14 mouse cellular contexts compared by ENCODE assay signal in genomic region chr7:74683979-74684378, GRCm38 (mm10).
DNase-seq lines count a peak whose midpoint lies in the region; ATAC-seq and TF ChIP-seq lines count a peak whose summit lies in the region.
"Had no signal": no experiment of that assay in that cellular context is flagged by ENCODE, and none has a peak within 500 bp of the region (broad histone marks: within the 10 kb centered on the region; RNA-seq: fewer than 3 reads in every experiment).

No protein-coding gene starts in this region.

- no peak overlapping the region for H3K27ac ChIP-seq in kidney, embryonic 15.5 days
- H3K27ac ChIP-seq in midbrain, postnatal 0 days (ENCODE audit: low read depth, low read length), result no peak overlapping the region
- no peak overlapping the region for H3K27ac ChIP-seq in forebrain, postnatal 0 days (ENCODE audit: low read depth, low read length)
- H3K27ac ChIP-seq: heart, embryonic 13.5 days; neural tube, embryonic 15.5 days had no signal

- no peak for ATAC-seq in kidney, embryonic 15.5 days (replicated peaks; ENCODE audit: low FRiP score)
- ATAC-seq in midbrain, postnatal 0 days (ENCODE audit: low FRiP score), result no peak
- ATAC-seq in forebrain, postnatal 0 days, result no peak
- ATAC-seq: intestine, embryonic 16.5 days had no signal

- H3K4me3 ChIP-seq in kidney, embryonic 15.5 days (replicated peaks), result no peak overlapping the region
- no peak overlapping the region for H3K4me3 ChIP-seq in midbrain, postnatal 0 days (ENCODE audit: low read depth, low read length)
- H3K4me3 ChIP-seq in forebrain, postnatal 0 days (ENCODE audit: low read depth, low read length), result no peak overlapping the region
- H3K4me3 ChIP-seq: heart, embryonic 13.5 days; neural tube, embryonic 15.5 days had no signal

- no peaks in the 10 kb centered on the region for H3K4me1 ChIP-seq in kidney, embryonic 15.5 days
- no peaks in the 10 kb centered on the region for H3K4me1 ChIP-seq in midbrain, postnatal 0 days (ENCODE audit: insufficient read depth, low read length)
- H3K4me1 ChIP-seq in forebrain, postnatal 0 days (ENCODE audit: insufficient read depth), result no peaks in the 10 kb centered on the region
- H3K4me1 ChIP-seq: heart, embryonic 13.5 days had no signal

- TF ChIP-seq CTCF in midbrain, postnatal 0 days (IDR thresholded peaks at IDR 0.05), result no peak
- no peak for TF ChIP-seq CTCF in forebrain, postnatal 0 days (IDR thresholded peaks at IDR 0.05; ENCODE audit: low read depth)

- no peaks in the 10 kb centered on the region for H3K9me3 ChIP-seq in kidney, embryonic 15.5 days (replicated peaks)
- no peaks in the 10 kb centered on the region for H3K9me3 ChIP-seq in midbrain, postnatal 0 days (ENCODE audit: low read length)
- H3K9me3 ChIP-seq in forebrain, postnatal 0 days (ENCODE audit: low read length), result no peaks in the 10 kb centered on the region
- H3K9me3 ChIP-seq: heart, embryonic 13.5 days; neural tube, embryonic 15.5 days had no signal

- WGBS in kidney, embryonic 15.5 days, result 85% methylated on average over 2 of the region's 2 CpGs
- 73% methylated on average over 2 of the region's 2 CpGs for WGBS in midbrain, postnatal 0 days
- WGBS in forebrain, postnatal 0 days, result 88% methylated on average over 2 of the region's 2 CpGs

- no peak overlapping the region for H3K9ac ChIP-seq in kidney, embryonic 15.5 days
- no peak overlapping the region for H3K9ac ChIP-seq in midbrain, postnatal 0 days (replicated peaks; ENCODE audit: low read length, poor library complexity, severe bottlenecking)
- no peak overlapping the region for H3K9ac ChIP-seq in forebrain, postnatal 0 days
- H3K9ac ChIP-seq: heart, embryonic 13.5 days; neural tube, embryonic 15.5 days had no signal

- no peaks in the 10 kb centered on the region for H3K36me3 ChIP-seq in kidney, embryonic 15.5 days
- no peaks in the 10 kb centered on the region for H3K36me3 ChIP-seq in midbrain, postnatal 0 days (ENCODE audit: insufficient read depth, low read length)
- H3K36me3 ChIP-seq in forebrain, postnatal 0 days (ENCODE audit: insufficient read depth), result no peaks in the 10 kb centered on the region
- H3K36me3 ChIP-seq: heart, embryonic 13.5 days; neural tube, embryonic 15.5 days had no signal

- DNase-seq in kidney, adult 11 months, result peak; percentile 29
- peak; percentile 12 for DNase-seq in Muller cell, postnatal 12 days (ENCODE audit: inconsistent ontology term)
- DNase-seq in heart, adult 9 months (ENCODE audit: low spot score in 2 of 2), result peak; percentile 53 to 77
- peak; percentile 20 for DNase-seq in lung, postnatal 14 days
- DNase-seq in right cerebral cortex, postnatal 4 days, result no peak
- DNase-seq in midbrain, postnatal 0 days (ENCODE audit: low spot score), result no peak
- no peak for DNase-seq in forebrain, postnatal 0 days
- DNase-seq: adrenal gland, postnatal 14 days; cerebellum, adult 9-11 months; thymus, postnatal 4 days had no signal

- no peaks in the 10 kb centered on the region for H3K27me3 ChIP-seq in kidney, embryonic 15.5 days
- H3K27me3 ChIP-seq in midbrain, postnatal 0 days (ENCODE audit: insufficient read depth, low read length), result no peaks in the 10 kb centered on the region
- no peaks in the 10 kb centered on the region for H3K27me3 ChIP-seq in forebrain, postnatal 0 days (ENCODE audit: insufficient read depth, low read length)
- H3K27me3 ChIP-seq: heart, embryonic 13.5 days; neural tube, embryonic 15.5 days had no signal

- H3K4me2 ChIP-seq in kidney, embryonic 15.5 days, result no peak overlapping the region
- H3K4me2 ChIP-seq in midbrain, postnatal 0 days (ENCODE audit: low read depth, low read length, poor library complexity, severe bottlenecking), result no peak overlapping the region
- H3K4me2 ChIP-seq in forebrain, postnatal 0 days (ENCODE audit: low read depth), result no peak overlapping the region
- H3K4me2 ChIP-seq: heart, embryonic 13.5 days; neural tube, embryonic 15.5 days had no signal

Comparison
In these comparisons a context has a peak if more than half of its experiments do, and no peak if none do; other contexts are left out.
1. DNase-seq: peak in kidney, adult 11 months (single experiment), Muller cell, postnatal 12 days (single experiment), heart, adult 9 months (2 of 2) and lung, postnatal 14 days (single experiment); none in right cerebral cortex, postnatal 4 days (single experiment), midbrain, postnatal 0 days (single experiment) and forebrain, postnatal 0 days (single experiment).